9 mouse cellular contexts compared by ENCODE assay signal in the genomic region with DNA sequence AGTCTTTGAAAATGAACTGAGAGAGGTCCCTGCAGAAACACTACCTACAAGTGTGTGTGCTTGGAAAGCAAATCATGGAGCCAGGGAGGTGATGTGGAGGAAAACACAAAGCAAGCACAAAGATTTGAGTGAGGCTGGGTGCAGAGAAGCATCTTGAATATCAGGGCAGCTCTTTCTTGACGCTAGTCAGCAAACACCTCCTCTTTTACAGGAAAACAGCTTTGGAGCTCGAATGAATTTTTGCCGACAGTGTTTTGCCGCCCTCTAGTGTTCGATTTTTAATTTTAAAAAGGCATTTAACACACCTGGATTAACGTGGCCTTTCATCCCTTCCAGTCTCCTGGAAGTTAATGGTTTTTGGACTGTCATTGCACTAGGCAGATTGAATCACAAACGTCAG.
DNase-seq lines count a peak whose midpoint lies in the region; ATAC-seq and TF ChIP-seq lines count a peak whose summit lies in the region.
"Had no signal": no experiment of that assay in that cellular context is flagged by ENCODE, and none has a peak within 500 bp of the region (broad histone marks: within the 10 kb centered on the region; RNA-seq: fewer than 3 reads in every experiment).

No protein-coding gene starts in this region.

- peak overlapping the region; percentile 65; the same call in 1 of the 2 replicates for H3K4me2 ChIP-seq in CH12.LX (ENCODE audit: insufficient read depth, low read depth, poor library complexity, severe bottlenecking)
- H3K4me2 ChIP-seq in lung, embryonic 16.5 days (ENCODE audit: low read depth, low read length): no peak overlapping the region
- H3K4me2 ChIP-seq: embryonic facial prominence, embryonic 12.5 days had no signal

- H3K9me3 ChIP-seq in CH12.LX (replicated peaks; ENCODE audit: low read length): no peaks in the 10 kb centered on the region
- no peaks in the 10 kb centered on the region for H3K9me3 ChIP-seq in lung, embryonic 16.5 days (ENCODE audit: control insufficient read depth, low read length)
- H3K9me3 ChIP-seq: embryonic facial prominence, embryonic 12.5 days had no signal

- peak; percentile 68 to 80 for TF ChIP-seq CTCF in CH12.LX (conservative IDR thresholded peaks at IDR 0.05 in 1 of 2, IDR thresholded peaks at IDR 0.05 in 1 of 2; ENCODE audit: low read depth in 2 of 2, low read length in 2 of 2)

- dilution Hi-C loops in CH12.LX (cut with MboI; ENCODE audit: extremely low pct_ligation_motif_present, extremely low pct_unique_long_range_greater_than_20kb, low sequenced_read_pairs): no loop called here

- no peaks in the 10 kb centered on the region for H3K36me3 ChIP-seq in CH12.LX (replicated peaks in 1 of 2; ENCODE audit: control insufficient read depth in 1 of 2, insufficient read depth in 1 of 2, low read length in 1 of 2)
- H3K36me3 ChIP-seq in lung, embryonic 16.5 days (ENCODE audit: control insufficient read depth, insufficient read depth, low read length): no peaks in the 10 kb centered on the region
- H3K36me3 ChIP-seq: embryonic facial prominence, embryonic 12.5 days had no signal

- no peak for TF ChIP-seq EP300 in CH12.LX (IDR thresholded peaks at IDR 0.05; ENCODE audit: low read length)

- H3K4me3 ChIP-seq in CH12.LX (replicated peaks in 1 of 3; ENCODE audit: low read depth in 2 of 3, low read length in 2 of 3, poor library complexity in 1 of 3): no peak overlapping the region
- H3K4me3 ChIP-seq in lung, embryonic 16.5 days (ENCODE audit: low read length): no peak overlapping the region
- H3K4me3 ChIP-seq: embryonic facial prominence, embryonic 12.5 days had no signal

- H3K4me1 ChIP-seq in CH12.LX (ENCODE audit: control insufficient read depth in 1 of 2, insufficient read depth in 2 of 2): no peaks in the 10 kb centered on the region
- no peaks in the 10 kb centered on the region; the same call in 1 of the 2 replicates for H3K4me1 ChIP-seq in lung, embryonic 16.5 days (replicated peaks; ENCODE audit: control insufficient read depth, insufficient read depth, low read length)

- H3K27ac ChIP-seq in CH12.LX (ENCODE audit: insufficient read depth, low read depth): no peak overlapping the region
- H3K27ac ChIP-seq in lung, embryonic 16.5 days (ENCODE audit: low read length): no peak overlapping the region
- H3K27ac ChIP-seq: embryonic facial prominence, embryonic 12.5 days had no signal

- no peaks in the 10 kb centered on the region for H3K79me2 ChIP-seq in CH12.LX (replicated peaks; ENCODE audit: control insufficient read depth, extremely low read depth, insufficient read depth, poor library complexity, severe bottlenecking)

- H3K9ac ChIP-seq in CH12.LX (ENCODE audit: insufficient read depth, low read depth): no peak overlapping the region
- H3K9ac ChIP-seq in lung, embryonic 16.5 days (ENCODE audit: low read length): no peak overlapping the region
- H3K9ac ChIP-seq: embryonic facial prominence, embryonic 12.5 days had no signal

- WGBS in lung, embryonic 16.5 days: under 1% methylated on average over 7 of the region's 7 CpGs

- TF ChIP-seq POLR2A in CH12.LX (IDR thresholded peaks at IDR 0.05; ENCODE audit: low read depth, low read length): no peak

- H3K27me3 ChIP-seq in CH12.LX (replicated peaks): no peaks in the 10 kb centered on the region
- H3K27me3 ChIP-seq in lung, embryonic 16.5 days (ENCODE audit: control insufficient read depth, insufficient read depth, low read depth, low read length): no peaks in the 10 kb centered on the region
- H3K27me3 ChIP-seq: embryonic facial prominence, embryonic 12.5 days had no signal

- peak; percentile 15 to 18 for DNase-seq in kidney, adult 8-10 months
- DNase-seq in kidney, adult 11 months: no peak
- peak; percentile 52 for DNase-seq in CH12.LX (ENCODE audit: extremely low read depth)
- peak; percentile 43 for DNase-seq in c-Kit-positive CD71-negative TER-119-negative erythroid progenitor cells, embryonic 14.5 days (ENCODE audit: low read depth)
- peak; percentile 23 for DNase-seq in thymus, postnatal 14 days
- no peak for DNase-seq in natural killer cell, adult 2 months (ENCODE audit: low spot score in 2 of 2)

- in situ Hi-C loops in CH12.LX (cut with MboI; ENCODE audit: low pct_ligation_motif_present, low pct_unique_long_range_greater_than_20kb, low sequenced_read_pairs): loop anchor here (10.0 to 25.0 kb wide), 3 partner anchors 174 to 1016 kb away; partner anchors contain the start of gene Plk2

- peak; percentile 89 for TF ChIP-seq RAD21 in CH12.LX (IDR thresholded peaks at IDR 0.05; ENCODE audit: low read depth, low read length)

- ATAC-seq in granulocyte monocyte progenitor cell, adult 5-6 weeks (replicated peaks; ENCODE audit: poor library complexity, severe bottlenecking): peak; percentile 20; the same call in 1 of the 2 replicates
- peak; percentile 36; the same call in 1 of the 2 replicates for ATAC-seq in lung, embryonic 16.5 days (ENCODE audit: low read depth)

TF ChIP-seq in CH12.LX, 34 proteins besides CTCF, POLR2A, EP300 and RAD21:
- no peak for TF ChIP-seq KAT2A (IDR thresholded peaks at IDR 0.05; ENCODE audit: insufficient replicate concordance, low read length)
- TF ChIP-seq BHLHE40 (IDR thresholded peaks at IDR 0.05; ENCODE audit: low read depth, low read length): no peak
- TF ChIP-seq ETS1 (conservative IDR thresholded peaks at IDR 0.05; ENCODE audit: low read depth, low read length): no peak
- no peak for TF ChIP-seq MYC (IDR thresholded peaks at IDR 0.05; ENCODE audit: low read depth, low read length)
- no peak for TF ChIP-seq NRF1 (IDR thresholded peaks at IDR 0.05; ENCODE audit: low read depth, low read length)
- TF ChIP-seq PAX5 (IDR thresholded peaks at IDR 0.05; ENCODE audit: low read length): no peak
- no peak for TF ChIP-seq USF1 (IDR thresholded peaks at IDR 0.05; ENCODE audit: low read depth, low read length)
- TF ChIP-seq MAZ (IDR thresholded peaks at IDR 0.05; ENCODE audit: low read depth, low read length): no peak
- peak; percentile 69 for TF ChIP-seq SMC3 (IDR thresholded peaks at IDR 0.05; ENCODE audit: low read depth, low read length)
- peak; percentile 10; the same call in 1 of the 2 replicates for TF ChIP-seq ZC3H11A (IDR thresholded peaks at IDR 0.05; ENCODE audit: low read depth, low read length)
- TF ChIP-seq MAFK (IDR thresholded peaks at IDR 0.05; ENCODE audit: insufficient replicate concordance, low read length): no peak
- TF ChIP-seq TBP (conservative IDR thresholded peaks at IDR 0.05; ENCODE audit: low read depth, low read length): no peak
- TF ChIP-seq NELFE (IDR thresholded peaks at IDR 0.05; ENCODE audit: low read depth, low read length): no peak
- no peak for TF ChIP-seq RCOR1 (conservative IDR thresholded peaks at IDR 0.05; ENCODE audit: low read depth, low read length)
- no peak for TF ChIP-seq CHD2 (IDR thresholded peaks at IDR 0.05; ENCODE audit: low read length)
- TF ChIP-seq USF2 (conservative IDR thresholded peaks at IDR 0.05; ENCODE audit: low read depth, low read length): no peak
- no peak for TF ChIP-seq GABPA (IDR thresholded peaks at IDR 0.05; ENCODE audit: insufficient replicate concordance, low read depth, low read length)

Comparison
In these comparisons a context has a peak if more than half of its experiments do, and no peak if none do; other contexts are left out.
1. DNase-seq: peak in kidney, adult 8-10 months (2 of 2), CH12.LX (single experiment), c-Kit-positive CD71-negative TER-119-negative erythroid progenitor cells, embryonic 14.5 days (single experiment) and thymus, postnatal 14 days (single experiment); none in kidney, adult 11 months (single experiment) and natural killer cell, adult 2 months (0 of 2).